Mouse (Mus musculus) embryo, embryonic 10.5 days (tissue): Measurements from ENCODE around the gene Cdkn2aip.

Source experiments
- DNase-seq: peaks from one replicate; pipeline ENCODE4 v3.0.0-alpha.2; 2015; ENCODE audit warnings: low spot score

Cdkn2aip gene

DNA sequence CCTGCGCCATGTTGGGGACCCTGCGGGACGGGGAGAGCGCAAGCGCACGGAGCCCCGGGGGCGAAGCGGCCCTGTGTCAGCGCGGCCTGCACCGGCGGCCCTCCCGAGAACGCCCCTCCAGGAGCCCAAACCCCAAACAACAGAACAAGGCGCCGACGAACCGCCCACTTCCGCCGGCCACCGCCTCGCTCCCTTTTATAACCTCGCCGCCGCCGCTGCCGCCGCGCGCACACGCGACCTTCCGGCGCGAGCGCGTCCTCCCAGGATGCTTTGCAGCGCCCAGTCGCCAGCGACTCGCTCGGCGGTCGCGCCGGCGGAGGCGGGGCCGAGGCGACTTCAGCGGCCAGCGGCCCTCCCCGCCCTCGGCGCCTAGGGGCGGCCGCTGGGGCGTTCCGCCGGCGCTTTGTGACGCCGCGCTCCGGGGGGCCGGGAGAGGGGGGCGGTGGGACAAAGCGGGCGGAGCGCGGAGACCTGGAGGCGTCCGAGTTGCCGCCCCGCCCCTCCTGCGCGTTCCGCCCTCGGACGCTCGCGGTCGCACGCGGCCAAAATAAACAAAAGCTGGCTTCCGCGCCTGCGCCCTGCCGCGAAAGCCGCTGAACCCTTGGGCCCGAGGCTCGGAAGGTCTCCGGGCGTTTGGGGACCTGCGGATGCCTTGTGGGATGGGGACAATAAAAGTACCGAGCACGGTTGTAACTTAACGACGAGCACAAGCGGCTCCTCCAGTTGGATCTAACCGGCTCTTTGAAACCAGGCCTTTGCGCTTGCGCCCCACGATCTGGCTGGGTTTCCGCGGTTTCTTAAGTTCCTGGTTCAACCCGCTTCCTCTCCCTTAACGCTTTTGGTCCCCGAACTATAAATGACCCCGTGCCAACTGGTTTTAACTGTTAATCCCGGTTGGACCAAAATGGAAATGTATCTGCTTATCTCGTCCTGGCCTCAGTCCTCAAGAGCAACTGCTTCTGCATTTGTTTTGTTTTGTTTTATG, at the start of gene Cdkn2aip:
Gene Cdkn2aip (minus strand): TSS at position 172 of the 985 bp plus-strand sequence.
- peak; percentile 96 for DNase-seq

DNA sequence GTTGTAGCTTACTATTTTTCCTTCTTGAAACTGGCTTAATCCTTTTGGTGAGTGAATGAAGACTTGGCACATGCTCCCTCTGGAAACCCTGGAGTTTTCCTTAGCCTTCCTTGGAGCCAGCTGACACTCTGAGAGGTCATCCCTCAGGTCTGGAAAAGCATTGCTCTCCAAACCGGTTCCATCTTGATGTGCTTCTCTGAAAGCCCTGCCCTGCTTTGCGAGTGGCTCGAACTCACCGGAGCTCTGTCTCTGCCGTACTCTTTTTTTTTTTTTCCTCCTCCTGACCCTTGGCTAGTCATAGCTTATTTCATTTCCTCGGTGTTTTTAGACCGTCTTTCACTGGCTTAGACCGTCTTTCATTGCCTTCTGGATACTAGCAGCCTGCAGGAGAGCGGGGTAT, 49.5 kb upstream of the Cdkn2aip start:
- DNase-seq = peak; percentile 26

DNA sequence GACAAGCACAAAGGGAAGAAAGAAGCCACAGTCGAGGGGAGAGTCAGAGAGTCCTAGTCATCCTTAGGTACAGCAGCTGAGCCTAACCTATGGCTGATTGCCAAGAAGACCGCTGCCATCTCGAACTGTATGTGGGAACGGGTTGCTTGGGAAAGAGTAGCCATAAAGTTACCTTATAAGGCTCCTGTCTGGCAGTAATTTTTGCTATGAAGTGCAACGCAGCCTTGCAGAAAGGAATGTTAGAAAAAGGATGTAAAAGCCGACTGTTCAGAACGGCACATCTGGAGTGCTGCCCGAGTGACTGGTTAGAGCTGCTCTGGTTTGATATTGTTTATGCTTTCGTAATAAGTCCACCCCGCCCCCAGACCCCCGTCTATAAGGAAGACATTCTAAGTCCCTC, 47.0 kb upstream of the Cdkn2aip start:
- DNase-seq = no peak

DNA sequence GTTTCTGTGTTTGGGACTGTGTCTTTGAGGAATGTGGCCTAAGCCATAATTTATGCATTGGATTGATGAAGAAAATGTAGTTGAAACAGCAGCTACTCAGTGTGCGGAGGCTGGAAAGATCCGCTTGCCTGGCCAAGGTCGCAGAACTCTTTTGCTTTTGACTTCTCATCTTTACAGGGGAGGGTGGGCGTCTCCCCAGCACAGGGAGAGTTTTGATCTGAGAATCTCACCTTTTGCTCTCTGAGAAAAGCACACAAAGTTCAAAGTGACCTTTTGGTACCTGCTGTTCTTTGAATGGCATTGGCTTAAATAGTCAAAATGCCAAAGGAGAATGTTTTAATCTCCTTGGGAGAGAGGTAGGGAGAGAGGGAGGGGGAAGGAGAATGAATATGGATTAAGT, 46.5 kb upstream of the Cdkn2aip start:
- no peak for DNase-seq

DNA sequence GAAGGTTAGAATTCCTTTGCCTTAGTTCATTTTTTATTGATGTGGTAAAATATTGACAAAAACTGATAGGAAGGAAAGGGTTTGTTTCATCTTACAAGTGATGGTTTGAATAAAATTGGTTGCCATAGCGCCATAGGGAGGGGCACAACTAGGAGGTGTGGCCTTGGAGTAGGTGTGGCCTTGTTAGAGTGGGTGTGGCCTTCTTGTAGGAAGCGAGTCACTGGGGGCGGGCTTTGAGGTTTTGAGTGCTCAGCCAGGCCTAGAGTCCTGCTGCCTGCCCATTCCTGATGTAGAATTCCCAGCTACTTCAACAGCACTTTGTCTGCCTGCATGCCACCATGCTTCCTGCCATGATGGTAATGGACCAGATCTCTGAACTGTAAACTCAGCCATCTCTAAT, 39.4 kb upstream of the Cdkn2aip start:
- DNase-seq = no peak

DNA sequence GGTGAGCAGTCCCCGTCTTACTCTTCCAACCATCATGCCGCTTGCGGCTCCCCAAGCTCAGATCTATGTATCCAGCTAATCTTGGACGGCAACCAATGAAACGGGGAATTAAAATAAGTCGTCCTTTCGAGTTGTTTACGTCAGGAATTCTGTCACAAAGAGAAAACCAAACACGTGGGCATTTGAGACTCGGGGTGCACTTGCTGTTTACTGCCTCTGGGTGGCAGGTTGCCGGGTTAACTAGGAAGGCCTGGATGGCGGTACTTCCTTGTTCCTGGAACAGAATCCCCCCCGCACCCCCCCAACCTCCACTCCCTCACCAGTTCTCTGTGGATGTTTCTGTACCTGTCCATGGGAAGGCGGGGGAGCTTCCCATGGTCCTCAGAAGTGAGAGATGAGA, 36.4 kb upstream of the Cdkn2aip start:
- DNase-seq = peak; percentile 46

DNA sequence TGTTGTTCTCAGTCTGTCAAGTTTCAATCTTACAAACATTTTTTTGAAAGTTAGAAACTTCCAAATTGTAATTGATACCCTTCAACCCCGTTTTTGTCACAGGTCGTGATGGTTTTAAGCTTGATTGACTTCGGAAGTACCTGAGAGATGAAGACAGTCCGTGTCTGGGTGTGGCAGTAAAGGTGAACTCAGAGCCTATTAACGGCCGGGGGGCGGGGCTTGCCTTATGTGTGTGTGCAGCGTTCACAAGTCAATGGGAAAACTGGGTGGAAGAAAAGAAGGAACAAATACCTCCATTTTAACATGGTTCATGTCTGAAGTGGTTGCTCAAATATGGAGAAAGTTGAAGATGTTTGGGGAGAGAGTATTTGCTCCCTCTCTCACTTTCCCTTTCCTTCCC, 35.8 kb upstream of the Cdkn2aip start:
- DNase-seq = no peak

DNA sequence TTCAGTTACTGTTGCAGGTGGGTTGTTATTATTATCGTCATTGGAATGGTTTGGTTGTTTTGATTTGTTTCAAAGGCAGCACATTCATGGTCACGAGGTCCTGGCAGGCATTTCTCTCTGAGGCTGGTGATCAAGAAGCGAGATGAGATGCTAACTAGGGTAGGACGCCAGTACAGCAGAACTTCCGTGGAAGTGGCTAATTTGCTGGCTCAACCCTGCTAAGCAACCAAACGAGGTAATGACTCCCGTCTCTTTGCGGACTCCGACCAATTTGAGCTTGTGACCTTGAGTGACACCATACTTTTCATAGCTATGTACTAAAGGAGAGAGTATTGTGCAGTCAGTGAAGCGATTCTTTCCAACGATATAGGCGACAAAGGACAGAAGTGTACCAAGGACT, 32.6 kb upstream of the Cdkn2aip start:
- no peak for DNase-seq

DNA sequence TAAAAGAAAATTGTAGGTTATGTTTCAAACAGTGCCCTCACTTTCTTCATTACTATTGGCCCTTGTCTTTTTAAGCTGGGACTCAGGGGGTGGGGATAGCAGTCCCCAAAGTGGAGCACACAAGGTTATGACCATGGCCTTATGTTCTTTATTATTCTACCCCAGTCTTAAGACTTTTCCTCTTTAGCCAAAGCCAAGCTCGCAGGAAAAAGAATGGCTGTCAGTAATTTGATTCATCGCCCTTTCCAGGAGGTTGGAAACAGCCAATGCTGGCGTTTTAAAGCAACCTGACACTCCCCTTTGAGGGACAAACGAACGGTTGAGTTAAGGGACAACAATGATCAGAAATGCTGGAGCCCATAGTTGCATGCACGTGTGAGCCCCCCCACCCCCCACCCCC, 32.1 kb upstream of the Cdkn2aip start:
- DNase-seq = peak; percentile 30

DNA sequence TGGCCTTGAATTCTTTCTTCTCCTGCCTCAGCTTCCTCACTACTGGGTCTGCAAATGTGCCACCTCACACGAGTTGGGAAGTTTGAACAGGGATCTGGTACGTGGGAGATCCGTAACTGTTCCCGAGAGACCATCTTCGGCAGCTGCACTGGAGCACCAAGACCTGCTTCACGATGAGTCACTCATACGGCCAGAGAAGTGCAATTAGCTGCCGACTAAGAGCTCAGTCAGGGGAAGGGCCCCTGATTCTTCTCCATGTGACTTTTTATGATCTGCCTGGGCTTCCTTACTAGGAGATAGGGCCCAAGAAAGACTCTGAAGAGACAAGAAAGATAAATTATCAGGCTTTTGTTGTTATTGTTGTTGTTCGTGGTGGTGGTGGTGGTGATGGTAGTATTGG, 31.1 kb upstream of the Cdkn2aip start:
- no peak for DNase-seq

DNA sequence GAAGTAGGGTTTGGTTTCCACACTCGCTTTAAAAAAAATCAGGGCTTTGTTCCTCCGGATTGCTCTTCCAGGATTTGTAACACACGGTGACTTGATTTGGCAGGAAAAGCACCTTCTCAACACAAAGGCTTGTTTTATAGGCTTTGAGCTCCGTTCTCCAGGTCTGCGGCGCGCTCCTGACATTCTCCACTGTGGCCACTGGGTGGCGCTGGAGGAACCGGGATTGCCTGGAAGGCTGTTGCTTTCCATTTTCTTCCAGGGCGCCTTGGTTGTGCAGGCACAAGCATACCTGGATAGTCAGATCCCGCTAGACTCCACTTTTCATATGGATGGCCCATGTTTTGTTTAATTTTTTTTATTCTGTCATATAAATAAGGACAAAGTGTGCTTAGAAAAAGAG, 29.7 kb upstream of the Cdkn2aip start:
- peak; percentile 91 for DNase-seq

DNA sequence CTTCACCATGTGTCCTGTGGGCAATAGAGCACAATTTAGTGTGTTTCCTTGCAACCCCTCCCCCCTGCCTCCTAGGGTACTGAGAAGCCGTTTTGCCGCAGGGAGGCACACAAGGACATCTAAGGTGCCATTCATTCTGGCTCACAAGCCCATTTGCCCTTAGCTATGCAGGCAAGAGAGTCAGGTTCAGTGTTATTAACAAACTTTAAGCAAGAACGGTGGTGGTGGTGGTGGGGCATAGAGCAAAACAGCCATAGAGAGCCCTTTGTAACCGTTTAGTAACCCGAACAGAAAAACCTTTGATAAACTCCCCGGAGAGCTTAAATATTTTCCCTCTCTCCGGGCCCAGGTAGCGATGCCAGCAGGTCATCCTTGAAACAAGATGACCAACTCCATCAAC, 29.3 kb upstream of the Cdkn2aip start:
- no peak for DNase-seq

DNA sequence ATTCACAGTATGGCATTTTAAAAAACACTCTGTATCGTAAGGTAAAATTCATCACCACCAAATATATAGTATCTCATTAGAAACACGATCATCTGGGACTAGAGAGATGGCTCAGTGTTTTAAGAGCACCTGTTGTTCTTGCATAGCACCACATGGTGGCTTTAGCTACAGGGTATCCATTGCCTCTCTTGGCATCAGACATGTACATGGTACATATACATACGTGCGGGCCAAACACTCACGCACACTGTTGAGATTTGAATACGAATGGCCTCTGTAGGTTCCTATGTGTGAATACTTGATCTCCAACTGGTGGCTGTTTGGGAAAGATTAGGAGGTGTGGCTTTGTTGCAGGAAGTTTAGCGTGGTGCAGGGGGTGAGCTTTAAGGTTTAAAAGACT, 28.6 kb upstream of the Cdkn2aip start:
- no peak for DNase-seq

DNA sequence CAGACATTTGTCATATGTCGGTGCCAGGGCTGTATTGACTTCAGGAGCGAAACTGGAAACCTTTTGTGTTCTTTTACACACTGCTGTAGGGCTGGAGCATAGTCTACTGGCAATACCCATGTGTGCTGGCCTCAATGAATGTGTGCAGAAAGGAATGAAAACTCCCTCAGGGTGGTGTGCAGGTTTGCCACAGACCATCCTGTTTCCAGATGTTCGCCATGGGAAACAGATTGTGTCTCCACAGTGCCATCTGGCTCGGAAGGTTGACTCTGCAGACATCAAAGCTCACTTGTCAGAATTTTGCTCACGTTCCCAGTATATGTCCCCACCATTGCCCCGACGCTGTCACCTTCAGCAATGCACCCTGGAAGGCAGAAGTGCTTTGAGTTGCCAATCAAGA, 23.4 kb upstream of the Cdkn2aip start:
- peak; percentile 55 for DNase-seq

DNA sequence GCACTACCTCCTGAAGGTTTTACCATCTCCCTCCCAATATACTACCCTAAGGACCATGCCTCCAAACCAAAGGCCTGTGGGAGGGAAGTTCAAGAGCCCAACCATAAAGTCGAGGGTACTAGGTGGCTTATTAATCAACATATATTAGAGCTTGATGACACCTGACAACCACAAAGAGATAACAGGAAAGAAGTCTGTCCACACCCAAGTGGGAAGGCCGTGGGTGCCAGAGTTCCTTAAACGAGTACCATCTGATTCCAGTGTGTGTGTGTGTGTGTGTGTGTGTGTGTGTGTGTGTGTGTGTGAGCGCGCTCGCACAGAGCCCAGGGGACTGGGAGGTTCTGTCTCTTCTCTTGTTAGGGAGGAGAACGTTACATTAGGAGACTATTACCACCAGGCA, 15.6 kb upstream of the Cdkn2aip start:
- DNase-seq = no peak

DNA sequence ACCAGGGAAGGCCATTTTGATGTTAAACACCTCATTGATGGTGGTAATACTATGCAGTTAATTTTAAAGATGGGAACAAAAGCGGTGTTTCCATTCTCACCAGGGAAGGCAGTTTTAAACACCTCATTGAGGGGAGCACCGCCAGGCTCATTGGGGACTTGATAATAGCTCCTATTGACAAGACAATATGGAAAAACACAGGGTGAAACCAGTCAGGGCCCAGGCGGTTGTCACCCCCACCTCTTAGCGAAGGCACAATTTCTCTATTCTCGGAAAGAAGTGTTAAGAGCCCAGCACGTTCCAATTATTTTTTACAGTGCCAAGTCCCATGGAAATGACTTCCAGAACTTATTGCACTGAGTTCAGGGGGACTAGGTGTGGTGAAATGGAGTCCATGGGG, 13.2 kb upstream of the Cdkn2aip start:
- DNase-seq = no peak

DNA sequence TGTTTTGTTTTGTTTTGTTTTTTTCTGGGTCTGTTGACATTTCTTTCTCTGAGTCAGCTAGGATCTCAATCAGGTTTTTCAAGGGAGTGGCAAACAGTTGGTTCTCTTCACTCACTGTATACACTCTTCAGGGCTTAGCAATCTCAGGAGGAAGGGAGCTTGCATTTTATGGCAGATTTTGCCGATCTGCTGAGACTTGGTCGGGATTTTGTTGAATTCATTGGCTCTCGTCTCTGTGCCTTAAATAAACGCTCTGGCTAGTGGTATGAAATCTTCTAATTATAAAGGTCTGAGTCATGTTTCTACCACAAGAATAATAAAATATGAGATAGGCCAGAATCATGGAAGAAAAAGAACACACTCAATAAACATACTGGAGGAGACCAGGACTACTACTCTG, 7.9 kb upstream of the Cdkn2aip start:
- DNase-seq = no peak

DNA sequence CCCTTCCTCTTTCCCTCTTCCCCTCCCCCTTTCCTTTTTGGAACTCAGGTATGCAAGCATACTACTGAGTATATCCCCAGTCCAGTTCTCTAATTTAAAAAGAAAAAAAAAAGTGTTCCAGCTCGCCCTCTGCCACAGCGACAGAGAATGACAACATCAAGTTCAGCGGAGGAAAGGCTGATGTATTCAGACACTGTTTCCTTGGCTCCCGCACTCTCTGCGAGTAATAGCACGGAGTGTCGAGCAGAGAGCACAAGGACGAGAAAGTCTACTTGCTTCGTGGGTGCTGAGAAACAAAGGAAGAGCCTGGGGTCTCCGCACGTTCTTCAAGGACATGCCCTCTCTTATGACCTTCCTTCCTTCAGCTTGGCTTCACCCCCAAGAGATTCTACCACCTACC, 4.9 kb upstream of the Cdkn2aip start:
- DNase-seq = no peak

DNA sequence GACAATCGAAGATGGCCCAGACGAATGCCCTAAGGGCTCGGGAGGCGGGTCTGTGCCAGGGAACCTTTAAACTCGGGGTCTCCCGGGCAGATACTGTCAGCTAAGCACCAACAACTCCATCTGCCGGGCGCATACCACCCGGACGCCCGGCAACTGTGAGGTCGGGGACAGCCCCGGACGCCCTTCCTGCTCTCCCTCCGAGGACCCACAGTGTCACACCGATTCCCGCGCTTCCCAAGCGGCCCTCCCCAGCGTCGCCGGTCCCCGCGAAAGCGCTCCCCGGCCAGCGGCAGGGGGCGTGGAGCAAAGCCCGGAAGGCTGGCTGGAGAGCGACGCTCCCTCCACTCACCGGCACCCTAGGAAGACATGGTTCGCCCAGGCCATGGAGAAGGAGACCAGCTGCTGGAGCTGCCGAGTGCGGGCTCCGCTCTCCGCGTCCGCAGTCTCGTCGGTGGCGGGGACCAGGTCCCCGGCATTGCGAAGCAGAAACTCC, 515 bp downstream of the Cdkn2aip start:
- peak; percentile 63 for DNase-seq

DNA sequence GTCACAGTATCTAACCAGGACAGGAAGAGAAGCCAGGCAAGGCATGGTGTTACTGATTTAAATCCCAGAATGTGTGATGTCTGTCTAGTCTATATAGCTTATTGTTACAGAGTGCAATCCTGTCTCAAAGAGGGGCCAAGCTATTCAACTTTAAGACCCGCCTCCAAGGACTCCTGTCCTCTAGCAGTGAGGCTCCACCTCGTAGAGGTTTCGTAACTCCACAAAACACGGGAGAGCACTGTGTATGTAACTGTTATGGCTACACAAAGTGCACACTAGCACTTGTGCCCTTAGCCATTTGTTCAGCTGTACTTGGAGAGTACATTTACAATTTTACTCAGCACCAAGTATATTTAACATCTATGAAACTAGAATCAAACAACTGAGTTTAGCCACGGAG, 5.6 kb downstream of the Cdkn2aip start:
- no peak for DNase-seq

DNA sequence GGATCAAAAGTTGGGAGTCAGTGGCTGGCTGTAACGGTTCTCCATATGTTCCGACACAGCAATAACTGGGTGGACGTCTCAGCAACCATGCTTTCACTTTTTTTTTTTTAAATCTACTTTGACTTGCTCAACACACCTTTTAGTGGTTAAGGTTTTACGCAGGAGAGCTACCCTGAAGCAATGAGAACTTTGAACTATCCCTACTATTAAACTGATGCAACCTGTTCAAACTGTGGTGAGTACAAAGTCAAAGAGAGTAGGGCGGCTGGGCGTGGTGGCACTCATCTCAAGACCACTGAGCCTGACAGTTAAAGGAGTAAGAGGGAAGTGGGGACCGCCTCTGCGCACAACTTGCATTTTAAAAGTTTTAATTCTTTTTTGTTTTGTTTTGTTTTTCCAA, 7.0 kb downstream of the Cdkn2aip start:
- DNase-seq = no peak

DNA sequence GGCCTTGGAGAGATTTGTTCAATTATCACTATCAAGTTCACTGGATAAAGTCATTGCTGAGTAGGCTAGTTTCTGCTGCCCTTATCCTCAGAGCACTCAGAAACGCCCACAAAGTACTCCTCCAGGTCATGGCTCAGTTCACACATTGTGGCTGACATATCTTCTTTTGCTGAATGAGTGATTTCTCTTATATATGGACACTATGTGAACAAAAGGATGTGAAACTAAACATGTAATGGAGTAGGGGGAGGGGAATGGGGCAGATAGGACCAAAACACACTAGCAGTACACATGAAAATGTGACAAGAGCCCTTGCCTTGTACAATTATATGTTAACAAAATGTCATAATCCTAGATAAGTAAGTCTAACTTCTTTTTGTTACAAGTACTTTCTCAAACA, 11.4 kb downstream of the Cdkn2aip start:
- DNase-seq = no peak

DNA sequence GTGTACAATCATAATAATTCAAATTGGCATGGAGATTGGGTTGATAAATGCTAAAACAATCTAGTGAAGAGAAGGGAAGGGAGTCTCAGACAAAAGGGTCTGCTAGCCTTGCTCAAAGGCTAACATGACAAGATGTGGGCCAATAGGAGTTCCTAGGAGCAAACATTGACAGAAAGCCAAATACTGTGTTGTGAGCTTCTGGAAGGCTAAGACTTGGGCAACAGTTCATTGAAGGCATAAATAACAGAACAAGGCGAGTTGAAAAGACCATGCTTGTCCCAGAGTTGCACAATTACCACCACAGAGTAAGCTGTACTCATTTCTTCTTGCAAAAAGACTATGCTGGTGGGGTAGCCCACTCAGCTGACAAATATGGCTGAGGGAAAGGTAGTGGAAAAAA, 16.0 kb downstream of the Cdkn2aip start:
- DNase-seq = no peak
